Comparison of ENCODE assay signal across 12 mouse cellular contexts in the genomic region with DNA sequence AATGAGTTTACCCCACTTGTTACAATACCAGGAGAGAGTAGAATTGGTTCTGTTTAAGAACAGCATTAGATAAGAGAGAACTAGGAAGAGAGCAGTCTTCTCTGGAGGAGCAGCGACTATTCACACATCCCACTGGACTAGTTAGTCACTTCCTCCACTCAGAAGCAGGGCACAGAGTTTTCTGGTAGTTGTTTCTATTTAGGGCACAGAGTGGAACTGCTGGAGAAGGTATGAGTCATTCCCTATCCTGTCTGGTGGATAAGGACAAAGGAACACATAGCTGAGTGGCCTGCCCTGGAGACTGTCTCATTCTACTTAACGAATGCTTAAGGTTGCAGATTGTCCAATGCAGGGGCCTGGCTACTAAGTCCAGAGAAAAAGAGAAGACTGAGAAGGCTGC.
DNase-seq lines count a peak whose midpoint lies in the region; ATAC-seq and TF ChIP-seq lines count a peak whose summit lies in the region.
"Had no signal": no experiment of that assay in that cellular context is flagged by ENCODE, and none has a peak within 500 bp of the region (broad histone marks: within the 10 kb centered on the region; RNA-seq: fewer than 3 reads in every experiment).

No protein-coding gene starts in this region.

- H3K4me2 ChIP-seq in lung, embryonic 14.5 days = no peak overlapping the region
- no peak overlapping the region; the same call in 1 of the 2 replicates for H3K4me2 ChIP-seq in heart, postnatal 0 days (ENCODE audit: low read depth, low read length)
- no peak overlapping the region for H3K4me2 ChIP-seq in hindbrain, embryonic 12.5 days (replicated peaks)
- H3K4me2 ChIP-seq: limb, embryonic 13.5 days had no signal

- no peak overlapping the region for H3K4me3 ChIP-seq in lung, embryonic 14.5 days (ENCODE audit: low read depth, low read length)
- no peak overlapping the region for H3K4me3 ChIP-seq in heart, postnatal 0 days (ENCODE audit: low read depth, low read length)
- H3K4me3 ChIP-seq in hindbrain, embryonic 12.5 days = no peak overlapping the region
- H3K4me3 ChIP-seq: limb, embryonic 13.5 days had no signal

- H3K36me3 ChIP-seq in lung, embryonic 14.5 days (ENCODE audit: insufficient read depth) = no peaks in the 10 kb centered on the region
- H3K36me3 ChIP-seq in heart, postnatal 0 days (replicated peaks; ENCODE audit: control insufficient read depth, insufficient read depth, low read length) = no peaks in the 10 kb centered on the region
- H3K36me3 ChIP-seq in hindbrain, embryonic 12.5 days = no peaks in the 10 kb centered on the region
- H3K36me3 ChIP-seq: G1E; limb, embryonic 13.5 days had no signal

- no peak overlapping the region for H3K27ac ChIP-seq in lung, embryonic 14.5 days (ENCODE audit: low read depth)
- peak overlapping the region; percentile 72 for H3K27ac ChIP-seq in heart, postnatal 0 days (ENCODE audit: low read depth)
- no peak overlapping the region for H3K27ac ChIP-seq in hindbrain, embryonic 12.5 days
- H3K27ac ChIP-seq: limb, embryonic 13.5 days had no signal

- no peak for TF ChIP-seq EP300 in heart, postnatal 0 days (IDR thresholded peaks at IDR 0.05; ENCODE audit: low read depth)

- 69% methylated on average over 2 of the region's 2 CpGs for WGBS in lung, embryonic 14.5 days
- WGBS in heart, postnatal 0 days = 2% methylated on average over 2 of the region's 2 CpGs
- WGBS in hindbrain, embryonic 12.5 days = 73% methylated on average over 2 of the region's 2 CpGs

- TF ChIP-seq CTCF in lung, embryonic 14.5 days (IDR thresholded peaks at IDR 0.05; ENCODE audit: low read depth) = no peak
- no peak for TF ChIP-seq CTCF in heart, postnatal 0 days (IDR thresholded peaks at IDR 0.05; ENCODE audit: low read depth)

- ATAC-seq in lung, embryonic 14.5 days (ENCODE audit: insufficient read depth) = peak; percentile 75; the same call in 1 of the 2 replicates
- ATAC-seq in heart, postnatal 0 days (ENCODE audit: insufficient read depth, low read depth) = peak; percentile 97
- ATAC-seq in hindbrain, embryonic 12.5 days (ENCODE audit: low FRiP score) = no peak

- no peaks in the 10 kb centered on the region for H3K4me1 ChIP-seq in lung, embryonic 14.5 days (ENCODE audit: insufficient read depth)
- peaks cover 14% of the 10 kb centered on the region for H3K4me1 ChIP-seq in heart, postnatal 0 days (ENCODE audit: control insufficient read depth, insufficient read depth)
- H3K4me1 ChIP-seq in hindbrain, embryonic 12.5 days = peaks cover 2% of the 10 kb centered on the region; the same call in 1 of the 2 replicates

- H3K27me3 ChIP-seq in lung, embryonic 14.5 days (ENCODE audit: insufficient read depth, low read length) = no peaks in the 10 kb centered on the region
- no peaks in the 10 kb centered on the region for H3K27me3 ChIP-seq in heart, postnatal 0 days (ENCODE audit: control insufficient read depth, insufficient read depth, low read length)
- no peaks in the 10 kb centered on the region for H3K27me3 ChIP-seq in hindbrain, embryonic 12.5 days
- H3K27me3 ChIP-seq: limb, embryonic 13.5 days had no signal

- DNase-seq in lung, embryonic 14.5 days = no peak
- DNase-seq in lung, postnatal 36 days = no peak
- DNase-seq in frontal cortex, adult 2 months (ENCODE audit: extremely low spot score in 1 of 2, low spot score in 1 of 2) = peak; percentile 68 to 81
- DNase-seq in heart, postnatal 0 days (ENCODE audit: low spot score) = peak; percentile 82
- peak; percentile 26 to 75 for DNase-seq in right cerebral cortex, postnatal 36 days (ENCODE audit: low spot score in 2 of 2)
- DNase-seq in kidney, postnatal 10 days = no peak
- no peak for DNase-seq in kidney, adult 8-10 months
- DNase-seq: cerebellum, postnatal 25 days; kidney, adult 18-20 months had no signal

- no peak overlapping the region for H3K9ac ChIP-seq in lung, embryonic 14.5 days
- H3K9ac ChIP-seq in heart, postnatal 0 days (replicated peaks; ENCODE audit: low read depth, low read length) = no peak overlapping the region
- no peak overlapping the region for H3K9ac ChIP-seq in hindbrain, embryonic 12.5 days
- H3K9ac ChIP-seq: limb, embryonic 13.5 days had no signal

- H3K9me3 ChIP-seq in lung, embryonic 14.5 days (ENCODE audit: low read depth, low read length) = no peaks in the 10 kb centered on the region
- no peaks in the 10 kb centered on the region for H3K9me3 ChIP-seq in heart, postnatal 0 days (replicated peaks; ENCODE audit: control insufficient read depth, low read length)
- H3K9me3 ChIP-seq in hindbrain, embryonic 12.5 days (replicated peaks) = no peaks in the 10 kb centered on the region
- H3K9me3 ChIP-seq: limb, embryonic 13.5 days had no signal

Comparison
In these comparisons a context has a peak if more than half of its experiments do, and no peak if none do; other contexts are left out.
1. DNase-seq: peak in frontal cortex, adult 2 months (2 of 2), heart, postnatal 0 days (single experiment) and right cerebral cortex, postnatal 36 days (2 of 2); none in lung, embryonic 14.5 days (single experiment), lung, postnatal 36 days (single experiment), kidney, postnatal 10 days (single experiment) and kidney, adult 8-10 months (0 of 2).